Mouse (Mus musculus) heart, adult 18-20 months (tissue): ENCODE data around the gene Tenm4. TPM values are rescaled to one million over a fixed set of nuclear protein-coding genes. Genes with fewer than 3 reads are reported as not detected.

Source experiments
- DNase-seq, 2 experiments: peaks; one replicate each; pipeline ENCODE4 v3.0.0; 2021 to 2022; ENCODE audit warnings: mixed read lengths in 1 of 2
- total RNA-seq, 2 experiments: library from RNA; stranded (reverse); gene quantifications; 2 replicates each; pipeline ENCODE4 v1.2.3; 2021

Gene Tenm4
- total RNA-seq, 2 experiments from 2014 or later, result 1.2 to 2.2 TPM

GRCm38 (mm10) chr7:96341479-96341878 lies 170.4 kb downstream of the Tenm4 start:
- DNase-seq, result no peak

DNA sequence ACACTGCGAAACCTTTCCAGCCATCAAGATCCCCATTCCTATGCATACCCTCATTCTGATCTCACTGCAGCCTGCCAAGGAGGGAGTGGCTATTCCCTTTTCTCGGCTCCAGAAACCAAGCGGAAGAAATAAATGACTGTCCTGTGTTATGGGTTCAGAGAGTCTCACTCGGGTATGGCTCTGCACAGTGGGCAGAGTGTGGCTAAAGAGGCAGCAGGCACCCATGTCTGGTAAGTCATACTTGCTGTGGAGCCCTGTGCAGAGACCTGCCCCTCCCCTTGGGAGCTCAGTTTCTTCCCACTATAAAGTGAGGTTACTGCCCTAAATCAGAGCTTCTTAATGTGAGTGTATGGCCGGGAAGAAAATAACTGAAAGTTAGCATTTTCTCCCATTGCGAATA lies 171.9 kb downstream of the Tenm4 start:
- no peak for DNase-seq

DNA sequence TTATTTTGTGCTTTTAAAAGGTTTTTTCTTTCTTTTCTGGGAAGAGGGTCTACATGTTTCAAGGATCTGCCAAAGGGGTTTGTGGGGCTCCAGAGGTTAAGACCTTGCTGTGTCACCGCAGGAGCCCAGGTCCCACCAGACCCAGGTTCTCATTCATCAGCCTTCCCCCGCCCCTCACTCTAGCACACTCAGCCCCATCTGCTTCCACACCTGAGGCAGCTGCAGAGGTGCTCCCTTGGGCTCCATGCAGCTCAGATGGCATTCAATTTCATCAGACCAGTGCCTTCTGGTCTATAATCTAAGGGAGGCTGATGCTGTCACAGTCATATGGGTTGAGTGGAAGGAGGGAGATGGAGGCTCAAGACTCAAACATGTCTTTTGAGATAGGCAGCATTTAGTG lies 172.6 kb downstream of the Tenm4 start:
- no peak for DNase-seq

DNA sequence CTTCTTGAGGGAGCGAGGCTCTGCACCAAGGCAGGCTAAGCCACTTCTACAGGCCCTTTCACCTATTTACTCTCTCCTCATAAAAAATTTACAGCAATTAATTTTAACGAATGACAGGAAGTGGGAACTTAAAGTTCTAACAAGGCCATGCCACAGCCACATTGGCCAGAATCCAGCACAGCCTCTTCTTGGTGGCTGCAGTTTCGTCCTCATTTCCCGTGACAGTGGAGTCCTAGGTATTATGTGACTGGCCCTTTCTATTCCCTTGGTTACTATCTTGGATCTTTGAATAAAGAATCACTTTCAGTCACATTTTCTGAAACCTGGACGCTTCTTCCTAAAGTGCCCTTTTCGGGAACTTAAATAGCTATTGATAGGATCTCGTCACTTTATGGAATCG lies 181.6 kb downstream of the Tenm4 start:
- no peak for DNase-seq

DNA sequence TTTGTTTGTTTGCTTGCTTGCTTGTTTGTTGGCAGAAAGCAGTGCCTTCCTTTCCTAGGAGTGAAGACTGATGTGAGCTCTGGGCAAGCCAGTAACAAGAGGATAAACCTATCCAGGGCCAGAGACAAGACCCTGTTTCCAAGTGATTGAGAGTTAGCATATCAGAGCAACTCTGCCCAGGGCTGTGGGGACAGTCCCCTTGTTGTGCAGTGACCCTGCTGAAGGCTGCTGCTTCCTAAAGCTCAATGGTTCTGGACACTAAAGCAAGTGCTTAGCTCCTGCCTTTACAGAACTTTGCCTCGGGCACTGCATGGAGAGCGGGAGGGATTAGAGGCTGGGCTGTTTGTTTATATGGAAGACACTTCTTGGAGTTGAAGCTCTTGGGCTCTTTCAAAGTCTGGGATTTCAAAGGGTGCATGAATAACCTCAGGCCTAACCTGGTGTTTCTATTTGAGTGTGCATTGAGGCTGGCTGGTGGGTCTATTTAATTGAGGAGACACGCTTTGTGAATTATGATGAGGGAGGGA lies 185.3 kb downstream of the Tenm4 start:
- DNase-seq, result no peak

GRCm38 (mm10) chr7:96357550-96357949 lies 186.5 kb downstream of the Tenm4 start:
- peak; percentile 47 to 51 for DNase-seq

DNA sequence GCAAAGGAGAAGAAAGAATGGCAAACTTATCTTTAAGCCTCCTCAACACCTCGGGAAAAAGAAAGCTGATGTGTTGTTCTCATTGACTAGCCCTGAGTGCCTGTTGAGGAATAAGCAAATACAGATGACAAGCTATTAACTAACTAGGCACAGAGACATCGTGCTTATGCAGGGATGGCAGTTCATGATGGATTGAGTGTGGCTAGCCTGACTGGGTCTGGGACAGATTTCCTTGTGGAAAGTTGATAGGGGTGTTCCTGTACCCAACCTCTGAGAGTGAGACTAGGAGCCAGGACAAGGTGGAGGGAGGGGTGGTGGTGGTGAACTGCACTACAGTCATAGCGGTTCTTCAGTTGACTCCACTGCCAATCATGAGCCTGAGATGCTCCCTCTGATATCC lies 192.3 kb downstream of the Tenm4 start:
- no peak for DNase-seq

GRCm38 (mm10) chr7:96369947-96370346 lies 198.9 kb downstream of the Tenm4 start:
- DNase-seq, result no peak

GRCm38 (mm10) chr7:96374004-96374663 lies 203.1 kb downstream of the Tenm4 start:
- peak; percentile 6 to 20 for DNase-seq

- no peak for DNase-seq
Observed at GRCm38 (mm10) chr7:96375507-96375906, 204.5 kb downstream of the Tenm4 start.

- DNase-seq, result no peak
Observed at GRCm38 (mm10) chr7:96383686-96384528, 212.9 kb downstream of the Tenm4 start.

- DNase-seq, result no peak
Observed at GRCm38 (mm10) chr7:96384726-96385500, 213.9 kb downstream of the Tenm4 start.

DNA sequence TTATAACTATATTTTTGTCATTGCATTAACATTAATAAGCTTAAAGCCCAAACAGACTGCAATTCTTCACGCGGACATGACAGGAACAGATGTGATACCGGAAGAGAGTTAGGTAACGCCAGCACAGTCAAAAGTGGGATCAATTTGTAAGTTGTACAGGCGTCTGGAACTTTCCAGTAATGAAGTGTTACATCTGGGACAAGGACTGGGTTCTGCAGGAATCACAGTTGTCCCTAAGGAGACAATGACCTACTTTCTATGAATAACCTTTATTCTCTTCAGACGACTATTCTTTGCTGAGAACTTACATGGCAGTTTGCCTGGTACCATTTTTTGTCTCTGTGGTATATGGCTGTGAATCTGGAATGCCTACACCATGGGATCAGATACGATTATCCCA lies 214.8 kb downstream of the Tenm4 start:
- no peak for DNase-seq

DNA sequence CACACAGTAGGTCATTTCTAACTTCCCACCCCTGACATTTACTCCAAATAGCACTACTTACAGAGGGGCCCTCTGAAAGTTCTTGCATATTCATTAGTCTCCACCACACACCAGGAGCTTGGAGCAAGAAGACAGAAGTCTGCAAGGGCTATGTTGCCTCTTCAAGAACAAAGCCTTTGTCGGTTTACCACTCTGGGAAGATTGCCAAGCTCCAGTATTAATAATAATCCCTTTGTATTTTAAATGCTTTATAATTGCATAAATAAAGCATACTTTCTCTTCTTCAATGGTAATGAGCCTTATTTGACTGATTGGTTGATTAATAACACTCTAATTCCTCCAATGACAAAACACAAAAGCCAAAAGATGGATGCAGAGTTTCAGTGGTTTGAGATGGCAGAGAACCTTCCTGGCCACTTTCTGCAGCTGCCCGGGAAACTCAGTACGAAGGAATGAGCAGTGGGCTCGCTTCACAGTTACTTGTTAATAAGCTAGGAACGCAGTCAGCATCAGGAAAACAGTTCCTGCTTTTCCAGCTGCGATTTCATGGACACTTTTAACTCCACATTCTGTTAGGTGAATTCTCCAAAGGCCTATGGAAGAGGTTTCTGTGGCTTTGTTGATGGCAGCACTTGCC lies 219.1 kb downstream of the Tenm4 start:
- no peak for DNase-seq

DNA sequence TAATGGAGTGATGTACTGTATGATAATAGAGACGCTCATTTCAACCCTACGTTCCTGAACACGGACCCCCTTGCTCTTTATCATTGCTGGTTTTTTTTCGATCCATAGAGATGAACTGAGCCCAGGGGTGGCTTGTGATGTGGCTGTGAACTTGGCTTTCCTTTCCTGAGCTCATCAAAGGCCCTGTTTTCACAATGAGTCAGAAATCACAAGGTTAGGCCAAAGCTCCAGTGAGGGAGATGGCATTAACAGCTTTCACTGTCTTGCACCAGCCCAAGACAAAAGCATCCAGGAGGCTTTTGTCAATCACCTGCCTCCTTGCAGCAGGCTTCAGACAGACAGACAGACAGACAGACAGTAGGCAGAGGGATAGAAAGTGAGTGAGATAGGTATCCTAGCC lies 219.8 kb downstream of the Tenm4 start:
- no peak for DNase-seq

- DNase-seq, result no peak
Observed at GRCm38 (mm10) chr7:96391797-96392472, 220.9 kb downstream of the Tenm4 start.

GRCm38 (mm10) chr7:96392600-96392999 lies 221.6 kb downstream of the Tenm4 start:
- no peak for DNase-seq

- DNase-seq, result no peak
Observed at GRCm38 (mm10) chr7:96397940-96398339, 226.9 kb downstream of the Tenm4 start.

GRCm38 (mm10) chr7:96400411-96400810 lies 229.4 kb downstream of the Tenm4 start:
- DNase-seq, result no peak

DNA sequence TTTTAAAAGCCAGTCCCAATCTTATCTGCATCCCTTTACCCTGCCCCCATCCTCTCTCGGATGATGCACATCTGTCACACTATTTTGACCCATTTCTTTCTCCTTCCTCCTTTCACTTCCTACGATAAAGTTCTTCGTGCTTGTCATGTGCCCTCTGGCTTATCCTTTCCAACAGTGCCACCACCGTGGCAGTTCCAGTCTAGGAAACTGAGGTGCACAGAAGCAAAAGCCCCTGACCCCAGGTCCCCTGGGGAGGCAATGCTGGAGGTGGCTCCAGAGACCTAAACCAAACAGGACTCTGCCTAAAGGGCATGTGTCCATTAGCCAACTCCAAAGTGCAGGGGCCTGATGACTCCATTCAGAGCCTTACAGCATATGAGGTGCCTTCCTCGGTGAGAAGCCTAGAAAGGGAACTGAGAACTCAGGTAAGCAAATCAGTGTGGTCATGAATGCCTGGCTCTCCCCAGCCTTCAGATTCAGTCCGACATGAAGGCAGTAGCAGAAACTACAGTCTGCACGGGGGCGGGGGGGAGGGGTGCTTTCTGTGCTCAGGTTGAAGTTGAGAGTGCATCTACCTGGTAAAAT lies 235.7 kb downstream of the Tenm4 start:
- no peak for DNase-seq
